Mouse (Mus musculus): ENCODE measurements around the gene Cpb1.

GRCm38 (mm10) chr3:20275633-20276032, at the start of gene Cpb1:
- TF ChIP-seq POLR2A (IDR thresholded peaks at IDR 0.05; ENCODE audit: borderline replicate concordance, extremely low read depth, low read depth, low read length): no peak
- TF ChIP-seq CTCF (IDR thresholded peaks at IDR 0.05; ENCODE audit: insufficient read depth, low read length): no peak
